ENCODE assay signal across 17 mouse cellular contexts in genomic region chr6:64773430-64773829, GRCm38 (mm10). TPM values are rescaled to one million over a fixed set of nuclear protein-coding genes. Genes with fewer than 3 reads are reported as not detected.
DNase-seq lines count a peak whose midpoint lies in the region; ATAC-seq lines count a peak whose summit lies in the region.
"Had no signal": no experiment of that assay in that cellular context is flagged by ENCODE, and none has a peak within 500 bp of the region (broad histone marks: within the 10 kb centered on the region; RNA-seq: fewer than 3 reads in every experiment).

No protein-coding gene starts in this region.

- 0 out of 2 replicates have a peak overlapping the region, but pooled peaks have one; percentile 19 for H3K4me2 ChIP-seq in kidney, embryonic 15.5 days
- H3K4me2 ChIP-seq in hindbrain, embryonic 11.5 days (replicated peaks; ENCODE audit: low read depth, low read length), result no peak overlapping the region
- H3K4me2 ChIP-seq in midbrain, embryonic 12.5 days (replicated peaks), result peak overlapping the region; percentile 31; the same call in 1 of the 2 replicates
- H3K4me2 ChIP-seq: embryonic facial prominence, embryonic 15.5 days; heart, embryonic 15.5 days; stomach, embryonic 15.5 days had no signal

- no peaks in the 10 kb centered on the region for H3K9me3 ChIP-seq in kidney, embryonic 15.5 days (replicated peaks)
- no peaks in the 10 kb centered on the region for H3K9me3 ChIP-seq in hindbrain, embryonic 11.5 days (ENCODE audit: control insufficient read depth, low read length)
- no peaks in the 10 kb centered on the region for H3K9me3 ChIP-seq in midbrain, embryonic 12.5 days
- H3K9me3 ChIP-seq: embryonic facial prominence, embryonic 15.5 days; heart, embryonic 15.5 days; stomach, embryonic 15.5 days had no signal

- H3K36me3 ChIP-seq in kidney, embryonic 15.5 days, result no peaks in the 10 kb centered on the region
- no peaks in the 10 kb centered on the region for H3K36me3 ChIP-seq in hindbrain, embryonic 11.5 days (ENCODE audit: control insufficient read depth, insufficient read depth, low read length)
- H3K36me3 ChIP-seq in midbrain, embryonic 12.5 days, result no peaks in the 10 kb centered on the region
- H3K36me3 ChIP-seq: embryonic facial prominence, embryonic 15.5 days; heart, embryonic 15.5 days; stomach, embryonic 15.5 days had no signal

- no peaks in the 10 kb centered on the region for H3K4me1 ChIP-seq in kidney, embryonic 15.5 days
- H3K4me1 ChIP-seq in hindbrain, embryonic 11.5 days (replicated peaks; ENCODE audit: control insufficient read depth, insufficient read depth, low read length), result no peaks in the 10 kb centered on the region
- peaks cover 3% of the 10 kb centered on the region; the same call in 1 of the 2 replicates for H3K4me1 ChIP-seq in midbrain, embryonic 12.5 days
- H3K4me1 ChIP-seq: embryonic facial prominence, embryonic 15.5 days; heart, embryonic 15.5 days; stomach, embryonic 15.5 days had no signal

- no peak; the same call in 1 of the 2 replicates for ATAC-seq in kidney, embryonic 15.5 days (replicated peaks; ENCODE audit: low FRiP score)
- ATAC-seq in hindbrain, embryonic 11.5 days (ENCODE audit: low FRiP score), result no peak
- no peak for ATAC-seq in midbrain, embryonic 12.5 days (ENCODE audit: low FRiP score, low read depth)

- 4% methylated on average over 7 of the region's 7 CpGs for WGBS in kidney, embryonic 15.5 days
- 5% methylated on average over 7 of the region's 7 CpGs for WGBS in hindbrain, embryonic 11.5 days
- 3% methylated on average over 7 of the region's 7 CpGs for WGBS in midbrain, embryonic 12.5 days

- no peak overlapping the region for H3K27ac ChIP-seq in kidney, embryonic 15.5 days
- 0 out of 2 replicates have a peak overlapping the region, but pooled peaks have one; percentile 4 for H3K27ac ChIP-seq in hindbrain, embryonic 11.5 days (ENCODE audit: low read depth, low read length)
- no peak overlapping the region for H3K27ac ChIP-seq in midbrain, embryonic 12.5 days (replicated peaks)
- H3K27ac ChIP-seq: embryonic facial prominence, embryonic 15.5 days; heart, embryonic 15.5 days; kidney, postnatal 0 days; liver, embryonic 14.5 days; stomach, embryonic 15.5 days had no signal

- no peak overlapping the region for H3K9ac ChIP-seq in kidney, embryonic 15.5 days
- H3K9ac ChIP-seq in hindbrain, embryonic 11.5 days (ENCODE audit: low read depth, low read length), result 0 out of 2 replicates have a peak overlapping the region, but pooled peaks have one; percentile 2
- no peak overlapping the region for H3K9ac ChIP-seq in midbrain, embryonic 12.5 days (replicated peaks)
- H3K9ac ChIP-seq: embryonic facial prominence, embryonic 15.5 days; heart, embryonic 15.5 days; liver, embryonic 14.5 days; stomach, embryonic 15.5 days had no signal

- DNase-seq in kidney, adult 8-10 months, result no peak
- peak; percentile 35 for DNase-seq in hindbrain, embryonic 11.5 days (ENCODE audit: low spot score)
- DNase-seq in retina, postnatal 1 day, result peak; percentile 12
- DNase-seq in right cerebral cortex, postnatal 4 days, result no peak
- no peak for DNase-seq in right cerebral cortex, adult 18-20 months
- DNase-seq: adrenal gland, adult 8-10 months; B cell, adult 2 months; heart, adult 11 months; thymus, postnatal 36 days had no signal

- no peaks in the 10 kb centered on the region for H3K27me3 ChIP-seq in kidney, embryonic 15.5 days
- no peaks in the 10 kb centered on the region for H3K27me3 ChIP-seq in hindbrain, embryonic 11.5 days (ENCODE audit: control insufficient read depth, insufficient read depth, low read length)
- no peaks in the 10 kb centered on the region for H3K27me3 ChIP-seq in midbrain, embryonic 12.5 days
- H3K27me3 ChIP-seq: embryonic facial prominence, embryonic 15.5 days; heart, embryonic 15.5 days; stomach, embryonic 15.5 days had no signal

- no peak overlapping the region for H3K4me3 ChIP-seq in kidney, embryonic 15.5 days (replicated peaks)
- no peak overlapping the region for H3K4me3 ChIP-seq in hindbrain, embryonic 11.5 days (ENCODE audit: low read depth, low read length)
- H3K4me3 ChIP-seq in midbrain, embryonic 12.5 days, result no peak overlapping the region
- H3K4me3 ChIP-seq: embryonic facial prominence, embryonic 15.5 days; heart, embryonic 15.5 days; stomach, embryonic 15.5 days had no signal

RNA-seq across cellular contexts. Expression of gene Atoh1, which starts 44.5 kb away (rescaled TPM):
- 0.62 TPM in 1 of 2 replicates, not detected in the other for polyA plus RNA-seq in kidney, embryonic 15.5 days (2015; fragmentation: Nextera tagmentation; extraction: Ambion mirVana)
- polyA plus RNA-seq in hindbrain, embryonic 11.5 days (2014; fragmentation: Nextera tagmentation; extraction: Ambion mirVana), result 24.8 and 28.6 TPM in 2 replicates
- polyA plus RNA-seq in midbrain, embryonic 12.5 days (2016; fragmentation: Nextera tagmentation; extraction: Ambion mirVana), result 0.90 and 2.6 TPM in 2 replicates
- polyA plus RNA-seq: frontal cortex, adult 2 months; heart, embryonic 15.5 days; liver, embryonic 14.5 days had no signal

Comparison
In these comparisons a context has a peak if more than half of its experiments do, and no peak if none do; other contexts are left out.
1. DNase-seq: peak in hindbrain, embryonic 11.5 days (single experiment) and retina, postnatal 1 day (single experiment); none in kidney, adult 8-10 months (0 of 2), right cerebral cortex, postnatal 4 days (single experiment) and right cerebral cortex, adult 18-20 months (single experiment).